Mouse (Mus musculus) induced T-regulatory cell, adult 2 months (primary cell): ENCODE measurements around the gene Bak1.
A peak's percentile ranks its signal among the peaks of the same experiment; 100 is the strongest.

Source experiments
- DNase-seq: peaks from one replicate; pipeline ENCODE4 v3.0.0-alpha.2; 2012; ENCODE audit warnings: low read depth

Bak1 gene

GRCm38 (mm10) chr17:26979426-26979825 is 49.4 kb downstream of the Bak1 start:
- DNase-seq, result no peak

- DNase-seq, result peak; percentile 47
Observed at GRCm38 (mm10) chr17:26977354-26977753, 51.5 kb downstream of the Bak1 start.

GRCm38 (mm10) chr17:26975415-26975814 is 53.4 kb downstream of the Bak1 start:
- DNase-seq, result peak; percentile 38

- no peak for DNase-seq
Observed at GRCm38 (mm10) chr17:26974547-26974946, 54.3 kb downstream of the Bak1 start.

GRCm38 (mm10) chr17:26972703-26973574 is 55.9 kb downstream of the Bak1 start, which contains the start of gene Zbtb9:
Zbtb9 (plus strand) TSS chr17:26973167.
- peak; percentile 97 for DNase-seq

- no peak for DNase-seq
Observed at GRCm38 (mm10) chr17:26972107-26972506, 56.7 kb downstream of the Bak1 start.

- no peak for DNase-seq
Observed at GRCm38 (mm10) chr17:26971247-26971905, 57.4 kb downstream of the Bak1 start.

- DNase-seq, result no peak
Observed at GRCm38 (mm10) chr17:26970221-26970620, 58.6 kb downstream of the Bak1 start.
